Mouse (Mus musculus) frontal cortex, adult 2 months (tissue): ENCODE results near the gene Gm20888. TPM values are rescaled to one million over a fixed set of nuclear protein-coding genes. Genes with fewer than 3 reads are reported as not detected.
"Not testable (repeated sequence)": the region's sequence is repeated elsewhere in the genome, so short reads cannot be mapped to it uniquely, and the experiment has no call there.

Source experiments
- DNase-seq, 2 experiments: peaks; one replicate each; pipeline ENCODE4 v3.0.0; 2022; ENCODE audit warnings: low spot score in 1 of 2; ENCODE audit errors: extremely low spot score in 1 of 2
- polyA plus RNA-seq: library from polyadenylated mRNA; depleted of rRNA; stranded (reverse); fragments of >200 nt; gene quantifications from 2 replicates; pipeline ENCODE4 v1.2.3, GENCODE M21; 2012; rRNA removed

The Gm20888 gene
- polyA plus RNA-seq = not detected in 2 replicates

DNA sequence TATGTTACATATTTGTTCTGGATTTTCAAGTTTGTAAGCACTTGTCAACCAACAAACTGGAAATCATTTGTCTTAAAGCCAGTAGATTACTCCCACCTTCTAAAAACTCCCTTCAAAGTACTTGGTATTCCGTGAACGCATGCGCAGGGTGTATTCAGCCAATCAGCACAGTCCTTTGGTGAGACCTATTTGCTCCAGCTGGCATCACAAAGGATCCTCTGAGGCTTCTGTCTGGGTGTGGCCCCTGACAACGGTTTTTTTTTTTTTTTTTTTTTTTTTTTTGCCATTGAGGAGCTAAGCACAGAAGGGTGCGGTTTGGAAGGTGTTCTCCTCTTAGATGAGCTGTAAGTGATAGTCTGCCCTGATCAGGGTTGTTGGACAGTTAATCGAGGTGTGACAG is at the start of gene Gm20888:
TSS of gene Gm20888 (plus strand) at position 301 of the 400 bp plus-strand sequence.
- DNase-seq = not testable (repeated sequence)

Other genes with a start within 250 kb of the Gm20888 start
- gene Gm21118, start 168.2 kb upstream of the Gm20888 start, polyA plus RNA-seq = not detected in 2 replicates
- not detected in 2 replicates for gene Gm29423, start 138.6 kb upstream of the Gm20888 start, polyA plus RNA-seq
- not detected in 2 replicates for gene Gm29644, start 138.5 kb upstream of the Gm20888 start, polyA plus RNA-seq